Mouse (Mus musculus): Measurements from ENCODE around the gene Sun3. TPM values are rescaled to one million over a fixed set of nuclear protein-coding genes. Genes with fewer than 3 reads are reported as not detected.

The Sun3 gene
- polyA plus RNA-seq, 1 experiment = not detected

GRCm38 (mm10) chr11:8978154-8978553, 70.6 kb downstream of the Sun3 start:
- Histone ChIP-seq H3K36me3 (ENCODE audit: control insufficient read depth, insufficient read depth) (no peaks in the 10 kb centered on the region), H3K4me2 (ENCODE audit: low read depth) (no peak overlapping the region), H3K4me3 (no peak overlapping the region), H3K27me3 (ENCODE audit: control insufficient read depth, insufficient read depth, insufficient read length) (peaks cover 26% of the 10 kb centered on the region), H3K79me2 (ENCODE audit: control insufficient read depth, insufficient read depth) (no peaks in the 10 kb centered on the region), H3ac (ENCODE audit: control insufficient read depth, insufficient read length) (no peak overlapping the region)
- TF ChIP-seq REST (IDR thresholded peaks at IDR 0.05; ENCODE audit: insufficient read depth, insufficient read length) (no peak), POLR2AphosphoS2 (IDR thresholded peaks at IDR 0.05; ENCODE audit: insufficient read length, low read depth) (no peak), MAX (IDR thresholded peaks at IDR 0.05; ENCODE audit: low read depth) (no peak), TCF12 (IDR thresholded peaks at IDR 0.05; ENCODE audit: insufficient read depth, poor library complexity, severe bottlenecking) (no peak), USF1 (IDR thresholded peaks at IDR 0.05; ENCODE audit: low read depth) (no peak), MYOD1 (IDR thresholded peaks at IDR 0.05; ENCODE audit: control insufficient read depth in 1 of 3, insufficient read length in 2 of 3, low read depth in 2 of 3) (no peak), SRF (IDR thresholded peaks at IDR 0.05; ENCODE audit: control insufficient read depth, insufficient read length, low read depth) (no peak), CEBPB (IDR thresholded peaks at IDR 0.05; ENCODE audit: insufficient read depth, poor library complexity, severe bottlenecking) (no peak), TCF3 (IDR thresholded peaks at IDR 0.05; ENCODE audit: insufficient read length, low read depth) (no peak), POLR2A (IDR thresholded peaks at IDR 0.05; ENCODE audit: insufficient read length, low read depth) (no peak), MYOG (IDR thresholded peaks at IDR 0.05; ENCODE audit: control insufficient read depth in 1 of 3, insufficient read depth in 1 of 3, insufficient read length in 2 of 3, low read depth in 2 of 3) (no peak), E2F4 (IDR thresholded peaks at IDR 0.05; ENCODE audit: insufficient read depth) (no peak)

GRCm38 (mm10) chr11:8973166-8973565, 75.6 kb downstream of the Sun3 start, which contains the start of gene Pkd1l1:
Gene Pkd1l1, minus strand, starts transcription at chr11:8973266.
- Histone ChIP-seq H3K4me2 (ENCODE audit: low read depth) (no peak within 1 kb of the TSS), H3ac (ENCODE audit: control insufficient read depth, insufficient read length) (no peak within 1 kb of the TSS), H3K4me3 (no peak within 1 kb of the TSS), H3K27me3 (ENCODE audit: control insufficient read depth, insufficient read depth, insufficient read length) (peaks cover 28% of the 10 kb centered on the region), H3K79me2 (ENCODE audit: control insufficient read depth, insufficient read depth) (no peaks in the 10 kb centered on the region), H3K36me3 (ENCODE audit: control insufficient read depth, insufficient read depth) (no peaks in the 10 kb centered on the region)
- no peak for TF ChIP-seq MYOD1 (IDR thresholded peaks at IDR 0.05; ENCODE audit: control insufficient read depth in 1 of 3, insufficient read length in 2 of 3, low read depth in 2 of 3)
- TF ChIP-seq CEBPB (IDR thresholded peaks at IDR 0.05; ENCODE audit: insufficient read depth, poor library complexity, severe bottlenecking) = no peak
- no peak for TF ChIP-seq SRF (IDR thresholded peaks at IDR 0.05; ENCODE audit: control insufficient read depth, insufficient read length, low read depth)
- TF ChIP-seq USF1 (IDR thresholded peaks at IDR 0.05; ENCODE audit: low read depth) = no peak
- no peak for TF ChIP-seq MYOG (IDR thresholded peaks at IDR 0.05; ENCODE audit: control insufficient read depth in 1 of 3, insufficient read depth in 1 of 3, insufficient read length in 2 of 3, low read depth in 2 of 3)
- no peak for TF ChIP-seq MAX (IDR thresholded peaks at IDR 0.05; ENCODE audit: low read depth)
- no peak for TF ChIP-seq TCF3 (IDR thresholded peaks at IDR 0.05; ENCODE audit: insufficient read length, low read depth)

- H3K79me2 ChIP-seq (ENCODE audit: control insufficient read depth, insufficient read depth) = no peaks in the 10 kb centered on the region
- H3K36me3 ChIP-seq (ENCODE audit: control insufficient read depth, insufficient read depth) = no peaks in the 10 kb centered on the region
- no peak overlapping the region for H3ac ChIP-seq (ENCODE audit: control insufficient read depth, insufficient read length)
- no peak overlapping the region for H3K4me3 ChIP-seq
- TF ChIP-seq TCF12 (IDR thresholded peaks at IDR 0.05; ENCODE audit: insufficient read depth, poor library complexity, severe bottlenecking) (no peak), MAX (IDR thresholded peaks at IDR 0.05; ENCODE audit: low read depth) (no peak), MYOD1 (IDR thresholded peaks at IDR 0.05; ENCODE audit: control insufficient read depth in 1 of 3, insufficient read length in 2 of 3, low read depth in 2 of 3) (no peak)
- H3K27me3 ChIP-seq (ENCODE audit: control insufficient read depth, insufficient read depth, insufficient read length) = peaks cover 20% of the 10 kb centered on the region
- no peak overlapping the region for H3K4me2 ChIP-seq (ENCODE audit: low read depth)
These were observed 76.7 kb downstream of the Sun3 start for GRCm38 (mm10) chr11:8972093-8972492.

- Histone ChIP-seq H3K79me2 (ENCODE audit: control insufficient read depth, insufficient read depth) (no peaks in the 10 kb centered on the region), H3K36me3 (ENCODE audit: control insufficient read depth, insufficient read depth) (no peaks in the 10 kb centered on the region), H3K27me3 (ENCODE audit: control insufficient read depth, insufficient read depth, insufficient read length) (peaks cover 17% of the 10 kb centered on the region), H3K4me3 (no peak overlapping the region), H3ac (ENCODE audit: control insufficient read depth, insufficient read length) (no peak overlapping the region), H3K4me2 (ENCODE audit: low read depth) (no peak overlapping the region)
- TF ChIP-seq E2F4 (IDR thresholded peaks at IDR 0.05; ENCODE audit: insufficient read depth) = no peak
- no peak for TF ChIP-seq TCF3 (IDR thresholded peaks at IDR 0.05; ENCODE audit: insufficient read length, low read depth)
- TF ChIP-seq CEBPB (IDR thresholded peaks at IDR 0.05; ENCODE audit: insufficient read depth, poor library complexity, severe bottlenecking) = no peak
- TF ChIP-seq MYOD1 (IDR thresholded peaks at IDR 0.05; ENCODE audit: control insufficient read depth in 1 of 3, insufficient read length in 2 of 3, low read depth in 2 of 3) = no peak
- no peak for TF ChIP-seq POLR2AphosphoS2 (IDR thresholded peaks at IDR 0.05; ENCODE audit: insufficient read length, low read depth)
- TF ChIP-seq REST (IDR thresholded peaks at IDR 0.05; ENCODE audit: insufficient read depth, insufficient read length) = no peak
- no peak for TF ChIP-seq POLR2A (IDR thresholded peaks at IDR 0.05; ENCODE audit: insufficient read length, low read depth)
- no peak for TF ChIP-seq MYOG (IDR thresholded peaks at IDR 0.05; ENCODE audit: control insufficient read depth in 1 of 3, insufficient read depth in 1 of 3, insufficient read length in 2 of 3, low read depth in 2 of 3)
These were observed 78.3 kb downstream of the Sun3 start for GRCm38 (mm10) chr11:8970509-8970908.

- no peak overlapping the region for H3K4me3 ChIP-seq
- H3K4me2 ChIP-seq (ENCODE audit: low read depth) = no peak overlapping the region
- TF ChIP-seq E2F4 (IDR thresholded peaks at IDR 0.05; ENCODE audit: insufficient read depth) = no peak
- no peak for TF ChIP-seq MAX (IDR thresholded peaks at IDR 0.05; ENCODE audit: low read depth)
- no peak for TF ChIP-seq POLR2A (IDR thresholded peaks at IDR 0.05; ENCODE audit: insufficient read length, low read depth)
- no peak for TF ChIP-seq POLR2AphosphoS2 (IDR thresholded peaks at IDR 0.05; ENCODE audit: insufficient read length, low read depth)
- no peak for TF ChIP-seq MYOG (IDR thresholded peaks at IDR 0.05; ENCODE audit: control insufficient read depth in 1 of 3, insufficient read depth in 1 of 3, insufficient read length in 2 of 3, low read depth in 2 of 3)
- no peak for TF ChIP-seq REST (IDR thresholded peaks at IDR 0.05; ENCODE audit: insufficient read depth, insufficient read length)
- TF ChIP-seq TCF3 (IDR thresholded peaks at IDR 0.05; ENCODE audit: insufficient read length, low read depth) = no peak
- TF ChIP-seq TCF12 (IDR thresholded peaks at IDR 0.05; ENCODE audit: insufficient read depth, poor library complexity, severe bottlenecking) = no peak
- no peak for TF ChIP-seq MYOD1 (IDR thresholded peaks at IDR 0.05; ENCODE audit: control insufficient read depth in 1 of 3, insufficient read length in 2 of 3, low read depth in 2 of 3)
- no peak for TF ChIP-seq USF1 (IDR thresholded peaks at IDR 0.05; ENCODE audit: low read depth)
- TF ChIP-seq SRF (IDR thresholded peaks at IDR 0.05; ENCODE audit: control insufficient read depth, insufficient read length, low read depth) = no peak
- TF ChIP-seq CEBPB (IDR thresholded peaks at IDR 0.05; ENCODE audit: insufficient read depth, poor library complexity, severe bottlenecking) = no peak
- no peak overlapping the region for H3ac ChIP-seq (ENCODE audit: control insufficient read depth, insufficient read length)
- no peaks in the 10 kb centered on the region for H3K79me2 ChIP-seq (ENCODE audit: control insufficient read depth, insufficient read depth)
- no peaks in the 10 kb centered on the region for H3K36me3 ChIP-seq (ENCODE audit: control insufficient read depth, insufficient read depth)
- H3K27me3 ChIP-seq (ENCODE audit: control insufficient read depth, insufficient read depth, insufficient read length) = peaks cover 9% of the 10 kb centered on the region
These were observed 80.7 kb downstream of the Sun3 start for GRCm38 (mm10) chr11:8968094-8968493.

Other genes with a start within 250 kb of the Sun3 start
- not detected for gene Pkd1l1, start 75.7 kb downstream of the Sun3 start, polyA plus RNA-seq (2012; fragmentation: generic; extraction: Trizol)
- 4.1 TPM for gene Hus1, start 37.8 kb downstream of the Sun3 start, polyA plus RNA-seq (2012; fragmentation: generic; extraction: Trizol)
- gene Gm11992, start 397 bp downstream of the Sun3 start, polyA plus RNA-seq (2012; fragmentation: generic; extraction: Trizol) = 0.02 TPM
- gene Upp1, start 69.1 kb upstream of the Sun3 start, polyA plus RNA-seq (2012; fragmentation: generic; extraction: Trizol) = 10.1 TPM
- 0.05 TPM for gene Abca13, start 143.0 kb upstream of the Sun3 start, polyA plus RNA-seq (2012; fragmentation: generic; extraction: Trizol)

All from myocyte (in vitro differentiated cells).